Mouse (Mus musculus): ENCODE results near the gene Miox.

DNA sequence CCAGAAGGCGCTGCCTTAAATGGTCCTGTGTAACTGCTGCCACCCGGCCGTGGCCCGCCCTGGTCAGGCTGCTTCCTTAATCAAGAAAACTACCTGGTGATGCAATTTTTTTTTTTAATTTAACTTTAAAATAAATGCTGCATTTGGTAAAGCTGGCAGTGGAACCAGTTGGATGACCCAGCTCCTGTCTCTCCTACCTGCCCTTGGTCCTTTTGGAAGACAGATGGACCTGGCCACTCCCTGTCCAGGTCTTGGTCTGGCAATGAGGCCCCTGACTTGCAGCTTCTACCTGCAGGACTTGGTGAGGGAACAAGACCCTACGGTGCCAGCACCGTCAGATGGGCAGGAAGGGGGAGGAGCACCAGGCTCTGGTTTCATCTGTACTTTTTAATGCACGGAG lies 48.1 kb upstream of the Miox start:
- TF ChIP-seq POLR2A (IDR thresholded peaks at IDR 0.05; ENCODE audit: borderline replicate concordance, low read depth, low read length) (no peak), CTCF (IDR thresholded peaks at IDR 0.05; ENCODE audit: low read depth, low read length) (no peak)

Measured in bone marrow macrophage, adult 2 months (primary cell).